Mouse (Mus musculus) layer of hippocampus, postnatal 36 days (tissue): ENCODE results near the gene Syne2. TPM values are rescaled to one million over a fixed set of nuclear protein-coding genes. Genes with fewer than 3 reads are reported as not detected.
"Not testable (repeated sequence)": the region's sequence is repeated elsewhere in the genome, so short reads cannot be mapped to it uniquely, and the experiment has no call there.

Experiments used
- DNase-seq, 2 experiments: peaks; one replicate each; pipeline ENCODE4 v3.0.0; 2022
- microRNA-seq, 2 experiments: library from miRNA; unstranded; fragments of <30 nt; microRNA quantifications; one replicate each; pipeline ENCODE4 v1.2.0; 2021
- total RNA-seq, 2 experiments: library from RNA; stranded (reverse); gene quantifications; 2 replicates each; pipeline ENCODE4 v1.2.3; 2021

The Syne2 gene
- total RNA-seq, 2 experiments from 2014 or later, result 21.0 to 25.0 TPM

DNA sequence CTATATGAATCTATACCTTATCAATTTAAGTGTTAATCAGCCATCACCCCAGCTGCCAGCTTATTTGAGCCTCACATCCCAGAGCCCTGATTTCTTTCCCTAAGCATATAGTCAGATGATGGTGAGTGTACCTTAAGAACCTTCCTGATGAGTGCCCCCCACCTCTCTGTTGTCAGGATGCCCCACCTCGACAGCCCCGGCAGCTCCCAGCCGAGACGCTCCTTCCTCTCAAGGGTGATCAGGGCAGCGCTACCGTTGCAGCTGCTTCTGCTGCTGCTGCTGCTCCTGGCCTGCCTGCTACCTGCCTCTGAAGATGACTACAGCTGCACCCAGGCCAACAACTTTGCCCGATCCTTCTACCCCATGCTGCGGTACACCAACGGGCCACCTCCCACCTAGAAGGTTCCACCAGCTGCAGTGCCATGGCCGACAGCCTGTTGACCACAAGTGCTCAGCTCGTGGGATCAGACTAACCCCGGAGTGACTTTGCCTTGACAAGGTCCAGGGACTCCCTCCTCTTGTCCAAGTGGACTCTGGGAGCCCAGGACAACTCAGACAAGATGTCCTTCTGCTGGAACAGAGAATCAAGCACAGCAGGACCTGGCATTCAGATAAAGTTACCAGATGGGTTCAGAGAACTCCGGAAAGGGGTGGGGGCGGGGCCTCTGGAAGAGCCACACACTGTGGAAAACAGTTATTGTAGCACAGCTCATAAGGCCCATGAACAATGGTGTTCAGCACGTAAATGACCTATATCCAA lies 291.9 kb downstream of the Syne2 start:
- DNase-seq, result no peak

DNA sequence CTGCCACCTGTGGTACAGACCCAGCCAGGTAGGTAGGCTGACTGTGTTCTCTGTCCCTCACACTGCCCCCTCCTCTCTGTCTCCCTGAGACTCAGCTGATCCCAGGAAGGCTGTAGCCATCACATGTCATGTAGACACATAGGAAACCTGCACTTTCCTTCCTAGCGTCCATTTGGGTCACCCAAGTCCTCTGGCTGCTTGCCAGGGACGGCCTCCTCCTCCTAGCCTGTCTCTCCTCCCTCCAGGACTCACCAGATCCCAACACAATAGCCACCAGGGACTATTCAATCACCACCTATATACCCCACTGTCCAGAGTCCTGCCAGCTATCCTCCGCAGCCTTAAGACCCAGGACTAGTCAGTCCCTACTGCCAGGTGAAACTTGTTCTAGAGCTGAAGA lies 293.1 kb downstream of the Syne2 start:
- no peak for DNase-seq

DNA sequence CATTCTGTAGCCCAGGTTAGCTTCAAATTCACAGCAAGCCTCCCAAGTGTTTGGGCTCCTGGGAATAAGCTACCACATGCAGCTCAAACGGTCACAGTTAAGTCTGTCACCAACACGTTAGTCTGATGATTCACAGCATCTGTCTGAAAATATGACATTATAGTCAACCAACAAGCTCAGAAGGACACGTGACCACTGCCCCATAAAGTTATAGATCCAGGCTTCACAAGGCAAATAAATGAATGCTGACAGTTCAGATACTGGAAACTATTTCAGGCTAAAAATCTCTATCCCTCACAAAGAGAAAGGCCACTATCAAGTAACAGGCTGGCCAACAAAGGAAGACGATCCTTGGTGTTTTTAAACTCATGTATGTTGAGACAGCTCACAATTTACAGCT lies 298.6 kb downstream of the Syne2 start:
- no peak for DNase-seq

DNA sequence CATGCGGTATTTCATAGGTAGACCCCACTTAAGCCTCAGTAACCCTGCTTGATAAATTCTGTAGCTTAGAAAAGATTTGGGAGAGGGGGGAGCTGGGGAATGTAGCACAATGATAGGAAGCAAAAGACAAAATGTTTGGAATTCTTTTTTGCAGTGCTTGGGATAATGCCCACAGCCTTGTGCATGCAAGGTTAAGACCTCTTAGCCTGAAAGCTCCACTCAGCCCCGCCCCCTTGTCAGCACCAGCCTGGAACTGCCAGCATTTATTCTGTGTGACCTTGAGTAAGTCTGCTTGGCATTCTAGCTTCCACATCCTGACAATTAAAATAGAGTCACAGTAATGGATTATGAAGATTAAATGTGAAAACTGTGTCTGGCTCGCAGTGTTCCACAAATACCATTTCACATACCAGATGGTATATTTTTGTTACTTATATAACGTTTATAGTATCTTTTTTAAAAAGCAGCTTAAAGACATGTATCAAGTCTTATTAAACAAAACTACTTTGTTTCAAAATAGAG lies 299.8 kb downstream of the Syne2 start:
- no peak for DNase-seq

DNA sequence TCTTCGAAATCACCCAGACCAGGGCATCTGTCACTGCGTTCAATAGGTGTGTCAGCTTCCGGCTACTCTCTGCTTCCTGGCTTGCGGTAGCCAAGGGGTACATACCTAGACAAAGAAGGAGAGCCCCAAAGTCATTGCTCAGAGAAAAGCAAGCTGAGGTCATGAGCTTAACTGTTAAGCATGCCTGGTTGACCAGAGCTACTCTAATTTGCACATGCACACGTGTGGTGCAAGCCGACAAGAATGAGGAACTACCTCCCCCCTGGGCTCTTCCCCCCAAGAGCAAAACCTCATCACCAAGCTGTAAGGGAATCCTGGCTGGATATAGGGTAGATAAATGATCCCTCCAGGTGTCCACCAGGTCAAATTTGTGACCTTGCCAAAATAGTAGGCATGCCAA lies 305.3 kb downstream of the Syne2 start:
- DNase-seq, result no peak

DNA sequence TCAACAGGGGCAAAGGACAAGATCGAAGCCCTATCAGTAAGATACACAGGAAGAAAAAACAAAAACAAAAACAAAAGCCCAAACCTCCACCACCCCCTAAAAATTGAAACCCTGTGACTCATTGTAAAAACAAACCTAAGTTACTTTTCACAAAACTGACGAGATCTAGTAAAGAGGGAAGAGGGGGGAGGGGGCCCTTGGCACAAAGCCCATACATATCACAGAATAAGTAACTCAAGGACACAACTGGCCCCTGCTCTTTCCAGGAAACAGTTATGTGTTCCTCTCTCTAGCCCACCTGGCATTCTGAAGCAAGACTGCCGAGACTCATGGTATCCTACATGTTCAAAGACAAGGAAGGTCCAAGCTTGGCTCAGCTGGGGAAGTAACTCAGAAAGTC lies 310.4 kb downstream of the Syne2 start:
- no peak for DNase-seq

DNA sequence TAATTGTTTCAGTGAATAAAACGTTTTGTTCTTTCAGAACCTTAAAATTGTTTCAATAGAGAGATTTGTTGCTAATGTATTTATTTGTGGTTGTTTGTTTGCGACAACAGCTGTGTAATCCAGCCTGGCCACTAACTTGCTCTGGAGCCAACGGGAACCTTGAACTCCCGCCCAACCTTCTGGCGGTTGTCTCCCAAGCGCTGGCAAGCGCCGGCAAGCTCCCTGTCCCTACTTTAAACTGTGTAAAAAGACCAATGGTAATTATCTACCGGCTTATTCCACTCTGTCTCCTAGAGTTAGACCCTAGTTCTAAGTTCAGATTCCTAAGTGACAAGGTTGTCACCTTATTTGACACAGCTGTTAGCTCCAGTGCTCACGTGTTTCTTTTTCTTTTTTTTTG lies 310.9 kb downstream of the Syne2 start:
- DNase-seq, result peak; percentile 11 to 27

DNA sequence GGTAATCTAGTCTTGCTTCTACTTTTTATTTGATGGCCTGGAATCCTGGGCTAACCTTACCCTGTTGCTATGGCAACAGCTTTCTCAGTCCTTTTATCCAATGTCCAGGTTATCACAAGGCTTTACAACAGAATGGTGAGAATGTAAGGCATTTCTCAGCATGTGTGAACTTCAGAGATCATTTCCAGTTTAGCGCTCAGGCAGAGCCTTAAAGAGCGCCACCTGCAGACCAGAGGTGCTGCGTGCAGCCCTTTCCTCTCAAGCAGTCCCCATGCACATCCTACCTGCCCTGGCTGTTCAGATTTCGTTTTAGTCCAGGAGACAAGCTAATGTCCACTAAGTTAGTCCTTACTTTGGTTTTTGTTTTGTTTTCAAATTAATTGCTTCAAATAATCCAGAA lies 312.3 kb downstream of the Syne2 start:
- no peak for DNase-seq

DNA sequence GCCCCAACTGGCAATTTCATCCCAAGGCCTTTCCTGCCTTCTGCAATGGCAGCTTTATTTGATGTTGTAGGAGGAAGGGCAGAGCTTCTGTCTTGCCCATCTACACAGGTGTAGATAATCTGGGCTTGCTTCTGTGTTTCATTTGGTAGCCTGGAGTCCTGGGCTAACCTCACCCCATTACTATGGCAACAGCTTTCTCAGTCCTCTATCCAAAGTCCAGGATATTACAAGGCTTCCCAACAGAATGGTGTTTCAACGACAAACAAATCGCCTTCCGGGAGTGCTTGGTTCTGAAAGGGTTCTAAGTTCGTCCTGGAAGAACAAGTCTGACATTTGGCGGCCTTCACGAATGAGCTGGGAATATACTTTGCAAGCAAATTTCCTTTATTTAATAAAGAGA lies 313.0 kb downstream of the Syne2 start:
- DNase-seq, result no peak

DNA sequence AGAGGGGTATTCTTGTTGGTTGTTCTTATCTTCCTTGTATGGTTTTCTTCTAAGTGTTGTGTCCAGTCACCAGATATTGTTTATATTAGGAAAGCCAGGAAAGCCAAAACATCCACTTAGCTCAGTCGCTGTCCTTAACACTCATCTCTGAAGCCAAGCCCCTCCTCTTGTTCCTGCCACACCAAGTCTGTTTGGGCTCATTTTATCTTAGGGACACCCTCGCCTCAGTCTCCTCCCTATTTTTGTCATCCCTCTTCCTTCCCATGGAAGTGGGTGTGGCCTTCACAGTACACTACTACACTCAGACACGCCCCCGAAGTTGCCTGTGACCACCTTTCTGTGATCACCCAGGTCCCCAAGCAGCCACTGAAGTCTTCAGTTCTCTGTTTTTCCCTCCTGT lies 314.7 kb downstream of the Syne2 start:
- no peak for DNase-seq

DNA sequence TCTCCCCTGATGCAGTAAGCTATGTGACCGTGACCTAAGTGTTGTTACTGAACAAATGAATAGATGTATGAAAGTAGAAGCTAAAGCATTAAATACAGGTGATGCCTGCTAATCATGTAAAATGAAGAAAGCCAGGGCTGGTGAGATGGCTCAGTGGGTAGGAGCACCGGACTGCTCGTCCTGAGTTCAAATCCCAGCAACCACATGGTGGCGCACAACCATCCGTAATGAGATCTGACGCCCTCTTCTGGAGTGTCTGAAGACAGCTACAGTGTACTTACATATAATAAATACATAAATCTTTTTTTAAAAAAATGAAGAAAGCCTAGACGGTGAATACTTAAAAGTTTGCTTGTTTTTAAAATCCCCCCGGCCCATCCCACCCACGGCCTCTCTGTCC lies 315.1 kb downstream of the Syne2 start:
- DNase-seq, result not testable (repeated sequence)

DNA sequence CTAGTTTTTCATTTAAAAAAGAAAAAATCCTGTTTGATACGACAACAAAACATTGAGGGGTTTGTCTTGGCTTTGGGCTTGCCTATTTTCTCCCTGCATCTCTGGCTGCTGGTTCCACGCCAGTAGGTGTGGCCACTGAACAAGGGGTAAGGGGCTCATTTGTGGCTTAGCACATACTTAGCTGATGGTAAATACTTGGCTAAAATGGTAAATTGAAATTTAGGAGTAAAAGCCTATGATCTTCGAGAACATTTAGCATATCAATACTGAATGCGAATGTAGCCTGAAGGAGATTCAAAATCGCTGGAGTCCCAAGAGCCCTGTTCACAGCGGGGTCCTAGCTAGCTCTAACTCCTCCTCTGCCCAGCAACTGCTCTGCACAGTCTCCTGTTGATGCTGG lies 318.8 kb downstream of the Syne2 start:
- no peak for DNase-seq

DNA sequence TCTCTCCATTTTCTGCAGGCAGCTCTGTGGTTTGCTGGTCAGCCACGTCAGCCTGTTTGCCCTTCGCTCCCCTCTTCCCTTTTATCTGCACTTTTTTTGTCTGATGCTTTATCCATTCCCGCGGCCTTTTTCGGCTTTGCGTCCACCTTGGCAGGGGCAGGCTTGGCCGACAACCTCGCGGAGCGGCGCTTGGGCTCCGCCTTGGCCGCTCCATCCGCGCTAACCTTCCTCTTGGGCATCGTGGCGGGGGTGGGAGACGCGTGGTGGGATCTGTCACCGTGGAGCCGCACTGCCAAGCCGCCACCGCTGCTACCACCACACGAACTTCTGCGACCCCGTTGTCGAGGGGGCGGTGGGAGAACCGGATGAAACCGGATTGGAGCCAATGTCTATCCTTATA lies 334.5 kb downstream of the Syne2 start:
- not testable (repeated sequence) for DNase-seq

Small RNA genes within 50 kb of the gene (microRNA-seq; reads per million reads assigned to microRNA genes)
- 0 reads per million in 2 experiments for gene Mir5101

Other genes starting within 250 kb of the Syne2 start
- gene Ppp2r5e, start 221.9 kb upstream of the Syne2 start, total RNA-seq, result 10 to 100 TPM; 80.4 to 82.1 TPM
- gene Wdr89, start 148.6 kb upstream of the Syne2 start, total RNA-seq, result 1 to 10 TPM; 2.8 to 3.5 TPM
- gene Sgpp1, start 82.4 kb upstream of the Syne2 start, total RNA-seq, result 10 to 100 TPM; 31.0 to 34.2 TPM